Mouse (Mus musculus) hindbrain, embryonic 15.5 days (tissue): ENCODE measurements around the gene Nudc. TPM values are rescaled to one million over a fixed set of nuclear protein-coding genes. Genes with fewer than 3 reads are reported as not detected.

Experiments used
- ATAC-seq: fragments of 200-750 bp; cut with Nextera tagmentation; 2 replicates; pipeline ENCODE4 v1.8.0; 2017; ENCODE audit warnings: low read depth, moderate number of reproducible peaks, moderate TSS enrichment; ENCODE audit not compliant: low FRiP score
- H3K27ac ChIP-seq: fragments of 300-500 bp; sonication (generic); replicated peaks from 2 replicates; pipeline ENCODE4 v1.5.1; 2015; ENCODE audit warnings: mild to moderate bottlenecking, inconsistent platforms
- H3K27me3 ChIP-seq: fragments of 300-500 bp; sonication (generic); 2 replicates; pipeline ENCODE4 v1.6.1; 2015; ENCODE audit warnings: control low read depth, inconsistent platforms
- H3K36me3 ChIP-seq: fragments of 300-500 bp; sonication (generic); 2 replicates; pipeline ENCODE4 v1.6.1; 2015; ENCODE audit warnings: control low read depth, inconsistent platforms
- H3K4me1 ChIP-seq: fragments of 300-500 bp; sonication (generic); replicated peaks from 2 replicates; pipeline ENCODE4 v1.6.1; 2015; ENCODE audit warnings: control low read depth, inconsistent platforms
- H3K4me2 ChIP-seq: fragments of 300-500 bp; sonication (generic); 2 replicates; pipeline ENCODE4 v1.6.1; 2015; ENCODE audit warnings: moderate library complexity, mild to moderate bottlenecking, inconsistent platforms
- H3K4me3 ChIP-seq: fragments of 300-500 bp; sonication (generic); 2 replicates; pipeline ENCODE4 v1.5.1; 2015; ENCODE audit warnings: mild to moderate bottlenecking, inconsistent platforms
- H3K9ac ChIP-seq: fragments of 300-500 bp; sonication (generic); 2 replicates; pipeline ENCODE4 v1.6.1; 2015; ENCODE audit warnings: inconsistent platforms
- H3K9me3 ChIP-seq: fragments of 300-500 bp; sonication (generic); 2 replicates; pipeline ENCODE4 v1.6.1; 2016; ENCODE audit warnings: control low read depth, inconsistent platforms
- WGBS: fragments of 180-500 bp; shearing (Covaris S2); methylation state at CpG from one replicate; pipeline ENCODE4 v1.1.7; 2015; 5-methylcytosine and 5-hydroxymethylcytosine counted together
- polyA plus RNA-seq: library from polyadenylated mRNA; unstranded; fragments of >200 nt; fragmentation: Nextera tagmentation; extraction: Ambion mirVana; gene quantifications from 2 replicates; pipeline ENCODE4 v1.2.1, GENCODE M21; 2015

Nudc gene
- polyA plus RNA-seq, 1 experiment from 2014 or later = 272 TPM

DNA sequence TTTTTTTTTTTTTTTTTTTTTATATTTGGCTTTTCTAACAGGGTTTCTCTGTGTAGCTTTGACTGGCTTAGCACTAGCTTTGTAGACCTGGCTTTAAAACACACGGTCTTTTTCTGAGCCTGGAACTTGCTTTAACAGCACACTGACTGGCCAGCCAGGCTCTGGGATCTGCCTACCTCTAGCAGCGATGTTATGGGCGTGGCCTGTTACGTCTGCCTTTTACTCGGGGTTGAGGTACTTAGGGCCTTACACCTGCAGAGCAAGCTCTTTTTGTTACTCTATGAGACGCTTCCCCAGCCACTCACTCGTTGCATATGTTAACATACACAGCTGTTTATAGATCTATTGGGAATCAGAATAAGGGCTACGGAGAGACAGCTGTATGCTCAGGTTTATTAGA is 21.5 kb upstream of the Nudc start:
- 26% methylated on average over 8 of the region's 8 CpGs for WGBS

DNA sequence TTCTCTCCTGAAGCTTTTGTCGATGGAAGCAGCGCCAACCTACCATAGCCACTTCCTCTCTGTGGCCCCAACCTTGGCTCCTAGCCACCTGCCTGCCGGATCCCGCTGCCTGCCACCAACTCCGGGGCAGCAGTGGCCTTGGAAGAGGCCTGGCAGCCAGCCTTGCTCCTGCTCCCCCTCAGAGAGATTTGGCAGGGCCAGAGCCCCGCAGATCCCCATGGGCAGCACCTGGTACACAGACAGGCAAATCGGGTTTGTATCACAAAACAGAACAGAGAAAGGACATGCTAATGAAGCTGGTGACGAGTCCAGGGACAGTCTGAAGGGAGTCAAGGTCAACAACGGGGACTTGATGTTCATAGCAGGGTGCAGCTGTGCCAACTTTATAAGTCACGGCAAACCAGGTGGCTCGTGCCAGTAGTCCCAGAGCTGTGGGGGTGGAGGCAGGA is 17.4 kb upstream of the Nudc start:
- H3K9me3 ChIP-seq = no peaks in the 10 kb centered on the region
- H3K36me3 ChIP-seq = no peaks in the 10 kb centered on the region
- no peaks in the 10 kb centered on the region for H3K4me1 ChIP-seq
- H3K4me3 ChIP-seq = no peak overlapping the region
- no peaks in the 10 kb centered on the region for H3K27me3 ChIP-seq
- no peak for ATAC-seq
- no peak overlapping the region for H3K9ac ChIP-seq
- H3K27ac ChIP-seq = no peak overlapping the region
- 59% methylated on average over 11 of the region's 11 CpGs for WGBS
- no peak overlapping the region for H3K4me2 ChIP-seq

More for the DNA sequence above, 21.5 kb upstream of the Nudc start:
- no peak overlapping the region for H3K4me2 ChIP-seq
- no peak overlapping the region for H3K27ac ChIP-seq
- no peaks in the 10 kb centered on the region for H3K9me3 ChIP-seq
- no peak overlapping the region for H3K4me3 ChIP-seq
- no peak for ATAC-seq
- H3K27me3 ChIP-seq = no peaks in the 10 kb centered on the region
- no peak overlapping the region for H3K9ac ChIP-seq
- no peaks in the 10 kb centered on the region for H3K36me3 ChIP-seq
- no peaks in the 10 kb centered on the region for H3K4me1 ChIP-seq

DNA sequence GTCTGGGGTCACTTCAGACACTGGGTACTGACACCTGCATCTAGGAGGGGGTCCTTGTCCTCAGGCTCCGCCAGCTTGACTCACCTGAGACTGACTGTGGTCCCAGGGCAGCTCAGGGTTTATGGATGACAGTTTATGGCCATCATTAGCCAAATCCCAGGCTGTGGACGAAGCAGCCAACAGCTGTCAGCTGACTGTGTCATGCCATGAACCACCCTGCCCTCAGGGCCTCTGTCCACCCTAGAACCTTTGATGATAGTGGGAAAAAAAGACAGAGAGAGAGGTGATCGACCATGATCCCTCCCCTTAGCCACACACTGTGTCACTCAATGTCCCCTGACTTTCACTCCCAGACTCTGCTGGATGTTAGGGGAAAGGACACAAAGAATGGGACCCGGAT is 15.8 kb upstream of the Nudc start:
- Histone ChIP-seq H3K36me3 (no peaks in the 10 kb centered on the region), H3K4me2 (no peak overlapping the region), H3K4me1 (no peaks in the 10 kb centered on the region), H3K27me3 (no peaks in the 10 kb centered on the region), H3K4me3 (no peak overlapping the region), H3K9ac (no peak overlapping the region), H3K27ac (no peak overlapping the region), H3K9me3 (no peaks in the 10 kb centered on the region)
- ATAC-seq = no peak
- 77% methylated on average over 4 of the region's 4 CpGs for WGBS

DNA sequence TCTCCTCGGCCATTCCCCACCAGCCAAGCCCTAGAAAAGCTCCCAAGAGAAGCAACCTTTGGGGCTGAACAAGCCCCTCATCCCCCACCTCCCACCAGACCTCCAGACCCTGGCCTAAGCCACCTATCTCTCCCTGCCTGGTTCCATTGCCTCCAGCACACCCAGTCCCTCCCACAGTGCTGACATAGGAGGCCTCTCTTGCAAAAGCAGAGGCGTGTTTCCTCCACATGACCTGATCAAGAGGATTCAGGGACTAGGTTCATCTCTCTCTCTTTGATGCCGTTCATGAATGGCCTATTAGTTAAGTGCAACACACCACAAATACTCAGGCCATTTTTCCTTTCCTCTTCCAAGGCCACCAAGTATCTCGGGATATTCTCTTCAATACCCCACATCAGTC is 14.1 kb upstream of the Nudc start:
- Histone ChIP-seq H3K9ac (no peak overlapping the region), H3K9me3 (no peaks in the 10 kb centered on the region), H3K36me3 (no peaks in the 10 kb centered on the region), H3K4me1 (no peaks in the 10 kb centered on the region), H3K27ac (no peak overlapping the region), H3K27me3 (no peaks in the 10 kb centered on the region), H3K4me3 (no peak overlapping the region), H3K4me2 (no peak overlapping the region)
- ATAC-seq = no peak
- WGBS = 83% methylated on average over 4 of the region's 4 CpGs

DNA sequence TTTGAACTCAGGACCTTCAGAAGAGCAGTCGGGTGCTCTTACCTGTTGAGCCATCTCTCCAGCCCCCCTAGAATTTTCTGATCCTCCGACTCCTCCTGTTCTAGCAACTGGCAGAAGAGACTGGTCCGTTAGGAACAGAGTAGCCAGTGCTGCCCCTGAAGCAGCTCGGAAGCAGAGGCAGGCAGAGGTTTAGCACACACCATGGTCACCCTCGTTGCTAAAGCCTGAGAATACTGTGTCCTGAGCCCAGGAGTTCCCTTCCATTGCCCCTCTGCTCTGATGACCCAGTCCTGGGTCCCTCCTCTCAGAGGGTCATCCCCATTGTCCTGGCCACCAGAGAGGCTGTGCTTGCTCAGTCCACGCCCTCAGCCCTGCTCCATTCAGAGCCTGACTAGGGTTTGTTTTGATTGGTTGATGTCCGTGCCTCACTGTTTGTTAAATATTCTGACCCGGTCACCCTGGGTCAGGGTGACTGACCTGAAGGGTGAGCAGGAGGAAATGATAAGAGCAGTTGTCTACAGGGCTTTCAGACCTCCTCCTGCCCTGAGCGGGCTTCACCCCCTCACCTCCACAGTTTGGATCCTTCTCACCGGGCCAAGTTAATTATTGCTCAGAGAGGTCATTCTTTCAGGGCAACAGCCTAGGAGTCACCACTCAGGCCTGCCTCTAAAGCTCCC is 11.4 kb upstream of the Nudc start:
- Histone ChIP-seq H3K4me1 (no peaks in the 10 kb centered on the region), H3K9me3 (no peaks in the 10 kb centered on the region), H3K27me3 (no peaks in the 10 kb centered on the region), H3K4me3 (no peak overlapping the region), H3K4me2 (no peak overlapping the region), H3K27ac (no peak overlapping the region), H3K36me3 (no peaks in the 10 kb centered on the region), H3K9ac (no peak overlapping the region)
- no peak for ATAC-seq
- 27% methylated on average over 10 of the region's 10 CpGs for WGBS

DNA sequence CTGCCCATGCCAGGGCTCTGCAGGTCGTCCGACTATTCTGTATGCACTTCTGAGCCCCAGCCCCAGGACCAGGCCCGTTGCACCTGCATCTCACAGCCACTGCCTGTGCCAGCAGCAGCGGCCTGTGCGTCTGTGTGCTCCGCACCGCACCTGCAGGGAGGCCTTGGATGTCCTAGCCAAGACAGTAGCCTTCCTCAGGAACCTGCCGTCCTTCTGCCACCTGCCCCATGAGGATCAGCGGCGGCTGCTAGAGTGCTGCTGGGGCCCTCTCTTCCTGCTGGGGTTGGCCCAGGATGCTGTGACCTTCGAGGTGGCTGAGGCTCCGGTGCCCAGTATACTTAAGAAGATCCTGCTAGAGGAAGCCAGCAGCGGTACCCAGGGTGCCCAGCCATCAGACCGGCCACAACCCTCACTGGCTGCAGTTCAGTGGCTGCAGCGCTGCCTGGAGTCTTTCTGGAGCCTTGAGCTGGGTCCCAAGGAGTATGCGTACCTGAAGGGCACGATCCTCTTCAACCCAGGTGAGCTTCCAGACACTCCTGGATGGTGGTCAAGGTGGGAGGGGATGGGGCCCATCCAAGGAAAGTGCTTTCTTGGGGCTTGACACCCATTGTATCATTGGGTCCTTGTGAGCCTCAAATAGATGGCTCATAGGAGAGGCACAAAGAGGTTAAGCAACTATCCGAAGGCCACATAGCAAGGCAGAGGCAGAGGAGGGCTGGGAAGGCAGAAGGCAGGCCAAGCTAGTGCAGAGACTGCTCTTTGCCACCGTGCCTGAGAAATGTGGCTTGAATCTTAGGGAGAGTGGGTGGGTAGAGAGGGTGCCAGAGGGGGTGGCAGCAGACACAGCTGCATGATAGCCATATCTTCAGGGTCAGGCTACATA is 7.9 kb upstream of the Nudc start:
- no peak overlapping the region for H3K4me3 ChIP-seq
- H3K27me3 ChIP-seq = no peaks in the 10 kb centered on the region
- H3K27ac ChIP-seq = no peak overlapping the region
- no peak overlapping the region for H3K4me2 ChIP-seq
- H3K4me1 ChIP-seq = no peaks in the 10 kb centered on the region
- H3K9me3 ChIP-seq = no peaks in the 10 kb centered on the region
- H3K9ac ChIP-seq = no peak overlapping the region
- no peak for ATAC-seq
- WGBS = 82% methylated on average over 19 of the region's 19 CpGs
- H3K36me3 ChIP-seq = no peaks in the 10 kb centered on the region

DNA sequence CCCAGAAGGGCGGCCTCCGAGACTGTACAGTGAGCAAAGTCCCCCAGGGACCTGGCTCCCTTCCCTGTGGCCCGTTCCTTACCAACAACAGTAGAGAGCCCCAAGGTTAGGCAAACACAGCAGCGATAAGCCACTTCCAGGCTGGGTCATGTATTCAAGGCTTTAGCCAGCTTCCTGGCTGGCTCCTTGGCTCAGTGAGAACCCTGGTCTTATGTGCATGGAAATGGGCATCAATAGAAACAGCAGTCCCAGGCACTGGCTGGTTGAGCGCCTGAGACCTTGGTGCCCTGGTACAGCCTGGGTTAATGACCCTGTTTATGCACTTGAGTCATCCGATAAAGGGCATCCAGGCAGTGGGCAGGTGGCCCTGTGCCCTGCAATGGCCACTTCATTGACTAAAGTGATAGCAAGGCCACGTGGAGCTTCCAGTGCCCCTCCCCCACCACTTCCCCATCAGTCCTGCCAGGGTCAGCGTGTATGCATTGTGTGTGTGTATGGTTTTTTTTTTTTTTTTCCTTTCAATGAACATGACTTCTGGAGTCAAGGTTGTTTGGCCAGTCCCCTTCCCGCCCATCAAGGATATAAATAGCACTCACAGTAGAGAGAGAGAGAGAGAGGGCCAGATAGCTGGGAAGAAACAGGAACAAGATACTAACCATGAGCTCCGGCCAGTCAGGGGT is 7.1 kb upstream of the Nudc start, which contains the start of gene Nr0b2:
Gene Nr0b2 (plus strand): TSS at position 609 of the 680 bp plus-strand sequence.
- Histone ChIP-seq H3K9me3 (no peaks in the 10 kb centered on the region), H3K27me3 (no peaks in the 10 kb centered on the region), H3K4me2 (no peak within 1 kb of the TSS), H3K36me3 (no peaks in the 10 kb centered on the region), H3K9ac (no peak within 1 kb of the TSS), H3K4me3 (no peak within 1 kb of the TSS), H3K27ac (no peak within 1 kb of the TSS), H3K4me1 (no peaks in the 10 kb centered on the region)
- no peak for ATAC-seq
- WGBS = 75% methylated on average over 10 of the region's 10 CpGs

DNA sequence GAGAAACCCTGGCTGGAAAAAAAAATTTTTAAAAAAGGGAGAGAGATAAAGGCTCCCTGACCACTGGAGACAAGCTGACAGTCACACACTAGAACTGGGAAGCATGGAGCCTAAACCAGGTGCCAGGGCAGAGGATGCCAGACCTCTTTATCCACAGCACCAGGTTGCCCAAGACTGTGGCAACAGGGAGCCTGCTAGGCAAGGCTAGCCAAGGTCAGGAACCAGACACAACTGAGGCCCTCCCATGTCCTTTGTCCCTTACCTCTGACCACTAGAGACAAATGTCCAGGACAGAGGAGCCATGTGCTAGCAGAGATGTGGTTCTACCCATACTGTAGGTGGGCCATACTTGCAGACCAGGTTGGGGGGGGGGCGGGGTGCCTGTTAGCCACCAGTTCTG is 6.2 kb upstream of the Nudc start:
- WGBS = 88% methylated on average over 1 of the region's 1 CpGs
- no peaks in the 10 kb centered on the region for H3K27me3 ChIP-seq
- no peaks in the 10 kb centered on the region for H3K9me3 ChIP-seq
- H3K4me3 ChIP-seq = no peak overlapping the region
- no peak overlapping the region for H3K4me2 ChIP-seq
- no peak overlapping the region for H3K9ac ChIP-seq
- no peak for ATAC-seq
- H3K4me1 ChIP-seq = no peaks in the 10 kb centered on the region
- H3K36me3 ChIP-seq = no peaks in the 10 kb centered on the region
- H3K27ac ChIP-seq = no peak overlapping the region

DNA sequence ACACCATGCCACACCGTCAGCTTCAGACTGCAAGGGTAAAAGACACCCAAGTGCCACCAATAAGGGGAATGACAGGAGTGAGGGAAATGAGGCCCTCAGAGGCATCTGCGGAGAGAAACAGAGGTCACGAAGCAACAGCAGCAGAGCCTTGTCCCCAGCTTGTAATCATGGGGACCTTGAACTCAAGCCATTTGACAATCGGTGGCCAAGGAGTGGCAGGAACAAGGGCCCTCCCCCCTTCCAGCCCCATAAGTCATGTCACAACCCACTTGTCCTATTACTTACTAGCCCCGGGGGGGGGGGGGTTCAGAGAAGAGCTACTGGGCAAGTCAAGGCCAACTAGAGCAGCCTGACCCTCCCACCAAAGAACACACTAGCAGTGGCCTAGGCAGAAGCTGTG is 9.1 kb downstream of the Nudc start:
- no peak overlapping the region for H3K27ac ChIP-seq
- no peak overlapping the region for H3K9ac ChIP-seq
- H3K4me3 ChIP-seq = no peak overlapping the region
- H3K36me3 ChIP-seq = peaks cover 58% of the 10 kb centered on the region
- 90% methylated on average over 5 of the region's 5 CpGs for WGBS
- H3K9me3 ChIP-seq = no peaks in the 10 kb centered on the region
- H3K27me3 ChIP-seq = no peaks in the 10 kb centered on the region
- ATAC-seq = no peak
- H3K4me1 ChIP-seq = no peaks in the 10 kb centered on the region
- H3K4me2 ChIP-seq = no peak overlapping the region

DNA sequence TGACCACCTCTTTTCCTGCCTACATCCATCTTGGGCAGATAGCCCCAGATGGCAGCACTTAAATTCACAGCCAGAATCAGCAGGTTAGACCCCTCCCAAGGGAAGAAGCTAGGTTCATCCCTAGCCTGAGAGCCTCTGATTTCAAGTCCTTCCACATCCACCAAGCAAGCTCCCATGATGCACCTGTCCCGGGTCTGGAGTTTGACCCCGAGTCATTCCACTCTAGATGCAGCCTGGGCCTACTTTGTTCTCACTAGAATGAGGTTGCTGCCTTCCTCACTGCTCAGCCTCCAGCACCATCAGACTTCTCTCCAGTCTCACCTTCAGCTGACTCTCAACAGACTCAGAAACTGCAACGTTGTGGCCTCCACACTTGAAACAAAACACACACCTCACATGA is 9.7 kb downstream of the Nudc start:
- Histone ChIP-seq H3K4me3 (no peak overlapping the region), H3K36me3 (peaks cover 63% of the 10 kb centered on the region), H3K9me3 (no peaks in the 10 kb centered on the region), H3K4me2 (no peak overlapping the region), H3K4me1 (no peaks in the 10 kb centered on the region), H3K9ac (no peak overlapping the region), H3K27ac (no peak overlapping the region), H3K27me3 (no peaks in the 10 kb centered on the region)
- ATAC-seq = no peak
- 88% methylated on average over 3 of the region's 3 CpGs for WGBS

DNA sequence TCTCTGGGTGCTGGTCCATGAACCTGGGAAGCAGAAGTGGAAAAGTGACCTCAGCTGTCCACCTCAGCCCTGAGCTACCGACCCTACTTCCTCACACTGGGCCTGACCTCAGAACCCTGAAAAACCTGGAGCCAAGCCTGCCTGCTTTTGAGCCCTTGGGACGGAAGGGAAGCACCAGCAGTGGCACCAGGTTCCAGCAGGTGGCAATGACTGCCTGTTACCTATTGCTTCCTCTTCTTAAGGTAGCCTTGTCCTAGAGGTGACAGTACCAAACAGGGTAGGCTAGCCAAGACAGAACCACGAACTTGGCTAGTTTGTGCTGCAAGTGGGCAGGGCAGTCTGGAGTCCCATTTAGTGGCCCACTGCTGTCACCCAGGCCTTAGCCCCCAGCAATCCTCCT is 13.0 kb downstream of the Nudc start:
- no peaks in the 10 kb centered on the region for H3K27me3 ChIP-seq
- WGBS = 93% methylated on average over 3 of the region's 3 CpGs
- no peak for ATAC-seq
- no peak overlapping the region for H3K4me3 ChIP-seq
- H3K36me3 ChIP-seq = peaks cover 63% of the 10 kb centered on the region
- no peak overlapping the region for H3K27ac ChIP-seq
- H3K4me1 ChIP-seq = no peaks in the 10 kb centered on the region
- H3K4me2 ChIP-seq = no peak overlapping the region
- no peaks in the 10 kb centered on the region for H3K9me3 ChIP-seq
- H3K9ac ChIP-seq = no peak overlapping the region

DNA sequence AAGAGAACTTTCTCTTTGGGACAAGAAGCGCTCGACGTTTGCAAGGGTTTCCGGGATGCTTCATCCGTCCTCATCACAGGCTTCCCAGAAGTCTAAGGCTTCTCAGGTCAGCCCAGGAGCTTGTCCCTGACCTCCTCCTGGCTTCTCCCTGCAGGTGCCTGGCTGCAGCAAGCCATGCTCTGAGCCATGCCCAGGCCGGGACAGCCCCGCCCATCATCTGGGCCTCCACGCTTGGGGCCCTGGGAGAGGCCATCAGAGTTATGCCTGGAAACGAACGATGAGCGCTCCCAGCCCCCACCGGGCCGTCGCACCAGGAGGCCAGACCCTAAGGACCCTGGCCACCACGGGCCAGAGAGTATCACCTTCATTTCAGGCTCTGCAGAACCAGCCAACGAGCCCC is 18.0 kb downstream of the Nudc start:
- no peak overlapping the region for H3K4me2 ChIP-seq
- H3K4me1 ChIP-seq = no peaks in the 10 kb centered on the region
- no peak overlapping the region for H3K4me3 ChIP-seq
- WGBS = 69% methylated on average over 16 of the region's 16 CpGs
- H3K9me3 ChIP-seq = no peaks in the 10 kb centered on the region
- no peak overlapping the region for H3K9ac ChIP-seq
- H3K36me3 ChIP-seq = peaks cover 32% of the 10 kb centered on the region
- H3K27me3 ChIP-seq = no peaks in the 10 kb centered on the region
- no peak for ATAC-seq
- H3K27ac ChIP-seq = no peak overlapping the region
